Mouse (Mus musculus) left cerebral cortex, adult 11 months (tissue): ENCODE results near the gene Nfatc3.

Experiments
- DNase-seq: peaks from one replicate; pipeline ENCODE4 v3.0.0; 2022; ENCODE audit warnings: low spot score

The Nfatc3 gene

GRCm38 (mm10) chr8:106147868-106148565 is 89.4 kb downstream of the Nfatc3 start:
- no peak for DNase-seq

GRCm38 (mm10) chr8:106149025-106149424 is 90.4 kb downstream of the Nfatc3 start:
- no peak for DNase-seq

GRCm38 (mm10) chr8:106149801-106150652 is 91.4 kb downstream of the Nfatc3 start, which contains the start of gene Pla2g15:
Gene Pla2g15 (plus strand): TSS chr8:106150399.
- DNase-seq = peak; percentile 90

GRCm38 (mm10) chr8:106150653-106151000 is 92.0 kb downstream of the Nfatc3 start:
- DNase-seq = no peak

GRCm38 (mm10) chr8:106151041-106151440 is 92.4 kb downstream of the Nfatc3 start:
- DNase-seq = no peak

GRCm38 (mm10) chr8:106152876-106153275 is 94.2 kb downstream of the Nfatc3 start:
- DNase-seq = no peak

- DNase-seq = no peak
Measured at GRCm38 (mm10) chr8:106157419-106157818, 98.8 kb downstream of the Nfatc3 start.

- DNase-seq = no peak
Measured at GRCm38 (mm10) chr8:106158381-106158780, 99.7 kb downstream of the Nfatc3 start.

GRCm38 (mm10) chr8:106159876-106160275 is 101.2 kb downstream of the Nfatc3 start:
- DNase-seq = no peak

- DNase-seq = no peak
Measured at GRCm38 (mm10) chr8:106163251-106163650, 104.6 kb downstream of the Nfatc3 start.

- peak; percentile 60 for DNase-seq
Measured at GRCm38 (mm10) chr8:106165460-106165859, 106.8 kb downstream of the Nfatc3 start.

- DNase-seq = peak; percentile 83
Measured at GRCm38 (mm10) chr8:106168356-106169016, 109.8 kb downstream of the Nfatc3 start, which contains the start of gene Slc7a6. Gene Slc7a6 (plus strand): TSS chr8:106168857.

GRCm38 (mm10) chr8:106169017-106169933 is 110.6 kb downstream of the Nfatc3 start:
- peak; percentile 50 for DNase-seq

GRCm38 (mm10) chr8:106169934-106170480 is 111.4 kb downstream of the Nfatc3 start:
- no peak for DNase-seq

- DNase-seq = no peak
Measured at GRCm38 (mm10) chr8:106173566-106173965, 114.9 kb downstream of the Nfatc3 start.

GRCm38 (mm10) chr8:106176891-106177290 is 118.3 kb downstream of the Nfatc3 start:
- DNase-seq = no peak

- no peak for DNase-seq
Measured at GRCm38 (mm10) chr8:106177594-106177993, 119.0 kb downstream of the Nfatc3 start.

- DNase-seq = no peak
Measured at GRCm38 (mm10) chr8:106178428-106178827, 119.8 kb downstream of the Nfatc3 start.
